Mouse (Mus musculus) right cerebral cortex, postnatal 25 days (tissue): ENCODE results near the gene Dclk3.

Experiments used
- DNase-seq: peaks from one replicate; pipeline ENCODE4 v3.0.0; 2022

The Dclk3 gene

DNA sequence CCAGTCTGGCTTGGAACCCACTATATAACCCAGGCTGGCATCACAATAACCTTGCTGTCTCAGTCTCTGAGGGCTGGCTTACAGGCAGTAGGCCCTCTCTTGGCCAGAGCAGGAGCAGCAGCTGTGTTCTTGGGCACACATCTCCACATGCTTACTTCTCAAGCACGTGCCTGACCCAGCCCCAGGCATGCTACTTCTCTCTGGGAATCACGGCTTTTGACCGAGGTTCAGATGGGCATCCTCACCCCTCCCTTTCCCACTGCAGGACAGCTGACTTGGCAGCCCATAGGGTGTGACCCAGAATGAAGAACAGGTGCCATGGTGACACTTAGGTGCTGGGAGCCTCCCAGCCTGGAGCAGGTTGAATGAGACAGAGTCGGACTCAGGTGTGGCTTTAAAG, 52.4 kb downstream of the Dclk3 start:
- DNase-seq, result no peak

DNA sequence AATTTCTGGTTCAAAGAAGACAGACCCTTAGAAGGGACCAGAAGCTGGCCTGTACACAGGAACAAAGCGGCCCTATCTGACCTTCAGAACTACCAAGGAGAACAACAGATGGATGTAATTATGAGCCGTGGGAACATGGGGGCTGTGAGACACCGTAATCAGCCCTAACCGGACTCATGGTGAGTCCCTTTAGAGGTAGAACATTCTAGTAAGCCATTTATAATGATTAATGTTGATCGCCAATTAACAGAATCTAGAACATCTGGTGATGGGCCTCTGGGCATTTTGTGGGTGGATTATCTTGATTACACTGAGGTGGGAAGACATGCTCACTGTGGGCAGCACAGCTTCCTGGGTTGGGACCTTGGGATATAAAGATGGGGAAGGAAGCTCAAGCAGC, 54.6 kb downstream of the Dclk3 start:
- no peak for DNase-seq

DNA sequence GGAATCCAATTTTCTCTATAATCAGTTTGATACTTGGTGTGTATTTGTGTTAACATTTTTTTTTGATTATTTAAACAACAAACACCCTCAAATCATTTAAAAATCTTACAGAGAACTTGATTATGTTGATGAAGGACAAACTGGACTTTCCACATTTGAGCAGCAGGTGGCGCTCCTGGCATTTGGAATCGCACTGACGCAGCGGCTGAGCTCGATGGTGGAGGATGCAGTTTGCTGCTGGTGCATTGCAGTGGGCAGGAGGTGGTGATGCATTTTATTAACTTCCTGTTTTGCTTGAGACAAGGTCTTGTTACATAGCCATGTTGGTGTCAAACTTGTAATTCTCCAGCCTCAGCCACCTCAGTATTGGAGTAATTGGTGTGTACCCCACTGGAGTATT, 56.7 kb downstream of the Dclk3 start:
- DNase-seq, result peak; percentile 71

DNA sequence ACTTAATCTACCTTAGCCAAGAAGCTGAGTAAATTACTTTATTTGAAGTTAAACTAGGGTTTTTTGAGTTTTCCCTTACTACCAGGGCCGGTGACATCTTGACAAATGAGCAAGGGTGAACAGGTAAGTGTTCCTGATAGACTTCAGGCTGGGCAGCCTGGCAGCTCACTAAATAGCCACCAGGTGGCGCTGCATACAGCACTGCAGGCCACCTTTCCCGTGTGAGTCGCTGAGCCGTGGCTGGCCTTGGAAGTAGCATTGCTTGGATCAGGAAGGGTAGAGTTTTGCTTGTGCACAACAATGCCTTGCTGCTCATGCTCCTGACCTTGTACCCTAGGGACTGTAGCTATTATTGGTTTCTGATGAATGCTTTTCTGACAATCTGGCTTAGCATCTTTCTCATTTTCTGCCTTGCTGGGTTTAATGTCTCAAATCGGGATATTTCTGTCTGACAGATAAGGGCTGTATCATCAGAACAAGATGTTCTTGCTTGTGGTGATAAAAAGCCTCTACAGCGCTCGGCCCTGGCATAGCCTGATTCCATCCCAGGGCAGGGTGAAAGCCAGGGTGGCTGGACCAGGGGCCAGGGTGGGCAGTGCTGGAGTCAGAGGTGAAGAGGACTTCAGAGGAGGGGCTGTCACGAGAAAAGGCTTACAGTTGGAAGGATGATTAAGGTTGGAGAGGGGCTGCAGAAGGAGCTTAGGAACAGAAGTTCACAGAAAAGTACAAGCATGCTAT, 58.4 kb downstream of the Dclk3 start:
- DNase-seq, result peak; percentile 79

DNA sequence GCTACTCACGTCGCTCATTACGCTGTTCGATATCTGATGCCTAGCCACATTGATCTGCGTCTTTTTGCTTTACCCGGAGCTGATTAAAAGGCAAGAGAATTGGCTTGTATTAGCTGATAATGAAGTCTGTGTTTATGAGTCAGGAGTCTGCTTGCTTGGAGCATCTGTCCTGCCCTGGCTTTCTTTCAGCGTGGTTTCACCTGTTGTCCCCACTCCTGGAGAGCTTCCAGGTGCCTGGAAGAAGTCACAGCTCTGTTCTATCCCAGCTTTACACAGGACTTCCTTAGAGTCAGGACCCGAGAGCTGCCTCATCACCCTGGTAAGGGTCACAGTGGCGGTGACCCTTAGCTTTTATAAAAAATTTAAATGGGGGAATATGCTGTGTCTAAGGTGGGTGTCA, 61.3 kb downstream of the Dclk3 start:
- no peak for DNase-seq

DNA sequence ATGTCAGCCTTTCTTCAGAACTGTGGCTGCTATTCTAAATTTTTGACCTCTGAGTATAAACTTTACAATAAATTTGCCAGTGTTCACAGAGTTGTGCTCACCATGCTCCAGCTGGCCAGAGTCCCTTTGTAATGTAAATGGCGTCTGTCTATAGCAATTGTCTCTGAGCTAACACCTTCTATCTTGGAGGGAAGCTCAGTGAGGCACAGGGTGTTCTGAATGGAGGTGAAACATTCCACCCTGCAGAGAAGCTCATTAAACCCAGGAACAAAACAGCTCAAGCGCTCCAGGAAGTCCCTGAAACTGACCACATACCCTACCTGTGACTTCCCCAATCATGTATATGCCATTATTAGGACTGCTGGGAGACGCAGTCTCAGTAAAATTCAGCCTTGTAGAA, 67.2 kb downstream of the Dclk3 start:
- DNase-seq, result no peak

DNA sequence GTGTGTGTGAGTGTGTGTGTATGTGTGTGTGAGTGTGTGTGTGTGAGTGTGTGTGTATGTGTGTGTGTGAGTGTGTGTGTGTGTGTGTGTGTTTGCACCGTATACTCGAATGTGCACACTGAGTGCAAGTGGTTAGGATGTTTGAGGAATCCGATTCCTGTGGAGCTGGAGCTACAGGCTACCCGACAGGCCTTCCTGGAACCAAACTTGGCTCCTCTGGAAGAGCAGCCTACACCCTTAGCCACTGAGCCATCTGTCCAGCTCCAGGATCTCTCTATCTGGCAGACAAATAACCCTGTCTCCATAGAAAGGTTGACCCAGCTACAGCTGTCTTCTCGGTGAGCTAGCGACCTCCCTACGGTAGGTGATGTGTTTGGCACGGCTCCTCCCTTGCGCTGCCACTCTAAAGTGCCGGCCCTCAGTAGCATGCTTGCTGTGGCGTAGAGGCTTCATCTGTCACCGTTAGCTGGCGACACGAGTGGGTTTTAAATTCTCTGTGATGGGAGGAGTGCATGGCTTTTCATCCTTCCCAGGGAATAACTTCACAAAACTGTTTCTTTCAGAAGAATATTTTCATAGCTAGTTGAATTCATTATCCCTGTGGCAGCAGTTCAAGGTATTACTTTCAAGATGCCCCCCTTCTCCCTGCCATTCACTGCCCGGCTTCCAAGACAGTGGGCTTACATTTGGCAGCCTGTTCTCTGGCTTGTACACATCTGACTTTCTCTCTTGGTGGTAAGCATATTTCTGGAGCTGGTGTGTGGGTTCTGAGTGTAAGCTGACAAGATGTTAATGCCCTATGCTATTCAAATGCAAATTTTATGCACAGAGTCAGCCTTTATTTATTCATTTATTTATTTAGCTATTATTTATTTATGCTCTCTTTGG, 75.9 kb downstream of the Dclk3 start:
- no peak for DNase-seq

DNA sequence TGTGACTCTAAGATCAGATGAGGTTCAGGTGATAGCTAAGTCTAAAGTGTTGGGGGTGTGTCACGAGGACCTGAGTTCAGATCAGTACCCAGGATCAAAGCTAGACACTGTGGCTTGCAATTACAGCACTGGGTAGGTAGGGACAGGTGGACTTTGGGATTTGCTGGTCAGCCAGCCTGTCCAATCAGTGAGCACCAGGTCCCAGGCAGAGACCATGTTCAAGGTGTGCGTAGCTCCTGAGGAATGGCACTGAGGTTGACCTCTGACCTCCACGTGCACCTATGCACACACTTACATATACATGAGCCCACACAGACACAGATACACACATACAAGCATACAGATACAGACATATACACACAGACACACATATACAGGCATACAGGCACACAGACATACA, 76.7 kb downstream of the Dclk3 start:
- DNase-seq, result no peak

DNA sequence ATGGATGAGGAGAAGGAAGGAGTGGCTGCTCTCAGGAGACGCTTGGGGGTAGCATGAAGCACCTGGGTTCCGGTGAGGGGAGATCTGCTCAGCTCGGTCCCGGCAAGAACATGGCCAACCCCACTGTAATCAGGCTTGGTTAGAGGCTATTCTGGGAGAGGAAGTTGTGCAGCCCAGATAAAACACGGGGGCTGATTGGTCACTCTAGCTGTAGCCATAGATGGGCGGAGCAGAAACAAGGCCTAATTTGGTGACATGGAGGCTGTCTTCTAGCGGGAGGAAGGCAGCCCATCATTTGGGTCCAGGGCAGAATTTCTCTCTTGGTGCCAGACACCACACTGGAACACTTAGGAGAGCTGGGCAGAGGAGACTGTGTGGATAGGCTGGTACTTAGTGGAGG, 83.3 kb downstream of the Dclk3 start:
- DNase-seq, result no peak

DNA sequence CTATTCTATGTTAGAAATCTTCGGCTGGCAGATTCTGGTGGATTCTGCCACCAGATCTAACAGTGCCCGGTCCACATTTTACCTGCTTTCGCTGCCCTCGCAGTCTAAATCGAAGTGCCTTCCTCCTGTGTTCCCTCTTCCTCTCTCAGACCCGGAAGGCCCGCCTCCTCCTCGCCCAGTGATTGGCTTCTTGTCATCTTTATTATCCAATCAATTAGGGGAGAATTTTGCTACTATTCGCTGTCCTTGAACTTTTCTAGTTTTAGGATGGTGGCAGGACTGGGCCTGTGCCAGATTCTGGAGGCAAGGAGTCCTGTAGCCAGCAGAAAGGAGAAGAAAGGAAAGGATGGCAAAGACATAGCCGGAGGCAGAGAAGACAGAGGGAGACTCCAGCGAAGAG, 84.2 kb downstream of the Dclk3 start:
- no peak for DNase-seq

DNA sequence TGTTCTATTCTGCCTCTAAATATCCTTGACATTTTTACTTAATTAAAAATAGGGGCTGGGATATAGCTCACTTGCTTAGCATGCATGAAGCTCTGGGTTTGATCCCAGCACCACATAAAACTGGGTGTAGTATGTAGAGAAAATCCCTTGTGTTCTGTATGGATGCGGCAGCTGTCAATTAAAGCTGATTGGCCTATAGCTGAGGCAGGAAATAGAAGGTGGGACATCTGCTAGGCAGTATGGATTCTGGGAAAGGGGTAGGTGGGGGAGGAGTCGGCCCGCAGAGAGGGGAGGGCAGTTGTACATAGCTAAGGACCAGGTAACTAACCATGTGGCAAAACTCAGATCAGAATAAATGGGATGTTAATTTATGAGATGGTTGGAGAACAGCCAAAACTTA, 85.0 kb downstream of the Dclk3 start:
- no peak for DNase-seq

DNA sequence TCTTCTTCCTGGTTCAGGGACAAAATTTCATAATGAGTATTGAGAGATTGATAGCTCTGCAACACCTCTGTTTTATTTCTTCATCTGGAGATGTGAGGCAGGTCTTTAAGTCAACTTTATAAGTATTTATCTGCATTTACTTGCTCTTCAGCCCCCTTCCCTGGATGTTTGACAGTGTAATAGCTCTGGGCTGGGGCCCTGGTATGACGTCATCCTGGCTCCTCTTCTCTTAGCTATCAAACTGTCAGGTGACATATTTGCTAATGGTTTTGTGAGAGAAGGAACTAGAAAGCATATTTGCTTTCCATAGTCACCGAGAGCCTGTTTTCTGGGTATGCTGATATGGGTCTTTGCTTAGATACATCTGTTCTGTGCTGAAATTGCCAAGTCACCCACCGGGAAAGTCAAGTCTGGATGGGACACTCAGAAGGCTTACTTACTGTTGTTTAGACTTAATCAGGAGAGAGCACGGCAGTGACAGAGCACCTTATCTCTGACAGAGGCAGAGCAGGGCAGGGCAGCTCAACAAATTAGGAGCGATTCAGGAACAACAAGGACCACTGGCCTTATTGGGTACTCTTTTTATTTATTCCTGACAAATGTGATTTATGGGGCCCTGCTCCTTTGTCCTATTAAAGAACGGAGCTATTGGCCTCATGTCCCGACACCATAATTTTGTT, 96.0 kb downstream of the Dclk3 start:
- no peak for DNase-seq

DNA sequence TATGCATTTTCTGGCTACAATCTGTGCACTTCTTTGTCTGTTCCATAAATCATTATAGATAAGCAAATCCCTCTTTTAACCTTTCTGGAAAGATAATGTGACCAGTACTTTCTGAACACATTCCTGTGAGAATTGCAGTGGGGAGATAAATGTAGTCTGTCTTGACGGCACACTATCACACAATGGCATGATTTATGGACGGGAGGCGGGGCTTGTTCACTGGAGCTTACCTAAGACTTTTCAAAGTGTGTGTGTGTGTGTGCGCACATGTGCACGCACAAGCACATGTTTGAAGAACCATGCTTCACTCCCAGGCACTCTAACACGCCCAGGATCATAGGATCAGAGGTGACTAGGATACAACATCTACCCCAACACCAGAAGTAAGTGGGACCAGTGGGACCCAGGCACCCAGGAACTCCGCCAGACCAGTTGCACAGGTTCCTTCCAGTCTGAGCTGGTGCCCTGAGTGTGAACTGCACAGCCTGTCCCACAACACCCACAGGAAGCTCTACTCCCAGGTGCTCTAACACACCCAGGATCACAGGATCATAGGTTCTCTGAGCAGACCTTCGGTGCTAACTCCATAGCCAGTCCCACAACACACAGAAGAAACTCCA, 96.7 kb downstream of the Dclk3 start:
- no peak for DNase-seq
